Mouse (Mus musculus) MEL (cell line): ENCODE measurements around the gene Tnfrsf25. TPM values are rescaled to one million over a fixed set of nuclear protein-coding genes. Genes with fewer than 3 reads are reported as not detected.
A peak's percentile ranks its signal among the peaks of the same experiment; 100 is the strongest.

Source experiments
- DNase-seq: peaks from one replicate; pipeline ENCODE4 v3.0.0; 2011; ENCODE audit warnings: low read depth, low spot score
- H3K27ac ChIP-seq: 2 replicates; pipeline ENCODE4 v1.5.1; 2012; ENCODE audit warnings: low read depth, mild to moderate bottlenecking, control low read depth, low read length, moderate library complexity; ENCODE audit not compliant: control insufficient read depth
- H3K27me3 ChIP-seq, 2 experiments: fragments of 150-350 bp in 1 of 2; sonication (generic) in 1 of 2; 2 replicates each; pipeline ENCODE4 v1.6.1; 2012; ENCODE audit warnings: low read length in 2 of 2, mild to moderate bottlenecking in 2 of 2, improper control_type of control experiment in 1 of 2, moderate library complexity in 1 of 2; ENCODE audit not compliant: insufficient read depth in 2 of 2, control insufficient read depth in 1 of 2
- H3K36me3 ChIP-seq, 2 experiments: 2 replicates each; pipeline ENCODE4 v1.6.1; 2012 to 2014; ENCODE audit warnings: low read length in 2 of 2, improper control_type of control experiment in 1 of 2, inconsistent platforms in 1 of 2, mild to moderate bottlenecking in 1 of 2; ENCODE audit not compliant: insufficient read depth in 2 of 2, control insufficient read depth in 1 of 2
- H3K4me1 ChIP-seq, 2 experiments: fragments of 150-350 bp in 1 of 2; sonication (generic) in 1 of 2; 2 replicates each; pipeline ENCODE4 v1.6.1; 2012; ENCODE audit warnings: low read length in 2 of 2, improper control_type of control experiment in 1 of 2, mild to moderate bottlenecking in 1 of 2; ENCODE audit not compliant: insufficient read depth in 2 of 2, control insufficient read depth in 1 of 2
- H3K4me3 ChIP-seq, 2 experiments: fragments of 150-350 bp in 1 of 2; sonication (generic) in 1 of 2; 2 replicates each; pipeline ENCODE4 v1.5.1; 2012; ENCODE audit warnings: low read depth in 2 of 2, low read length in 2 of 2, mild to moderate bottlenecking in 2 of 2, moderate library complexity in 2 of 2, control low read depth in 1 of 2, improper control_type of control experiment in 1 of 2; ENCODE audit not compliant: control insufficient read depth in 1 of 2, insufficient read depth in 1 of 2
- H3K79me2 ChIP-seq: 2 replicates; pipeline ENCODE4 v1.6.1; 2012; ENCODE audit warnings: mild to moderate bottlenecking, low read length, moderate library complexity; ENCODE audit not compliant: control insufficient read depth, poor library complexity, insufficient read depth
- H3K9ac ChIP-seq: 2 replicates; pipeline ENCODE4 v1.6.1; 2012; ENCODE audit warnings: low read depth, mild to moderate bottlenecking, control low read depth, low read length, moderate library complexity; ENCODE audit not compliant: control insufficient read depth, poor library complexity, severe bottlenecking
- H3K9me3 ChIP-seq: fragments of 150-350 bp; sonication (generic); replicated peaks from 2 replicates; pipeline ENCODE4 v1.6.1; 2012; ENCODE audit warnings: mild to moderate bottlenecking, low read length, improper control_type of control experiment, moderate library complexity; ENCODE audit not compliant: insufficient read depth
- BHLHE40 ChIP-seq: IDR thresholded peaks from 2 replicates; pipeline ENCODE4 v1.6.1; 2012; ENCODE audit warnings: low read depth, mild to moderate bottlenecking, inconsistent platforms, low read length, improper control_type of control experiment, borderline replicate concordance
- CHD2 ChIP-seq: IDR thresholded peaks from 2 replicates; pipeline ENCODE4 v1.6.1; 2011; ENCODE audit warnings: low read length, improper control_type of control experiment
- CTCF ChIP-seq, 3 experiments: IDR thresholded peaks in 2 of 3; conservative IDR thresholded peaks in 1 of 3; 2 replicates each; pipeline ENCODE4 v1.5.1; 2011 to 2012; ENCODE audit warnings: low read length in 3 of 3, low read depth in 2 of 3, mild to moderate bottlenecking in 2 of 3, improper control_type of control experiment in 1 of 3, inconsistent platforms in 1 of 3, mixed read lengths in 1 of 3, moderate library complexity in 1 of 3; ENCODE audit not compliant: control insufficient read depth in 1 of 3, insufficient read depth in 1 of 3, poor library complexity in 1 of 3, severe bottlenecking in 1 of 3
- E2F4 ChIP-seq: IDR thresholded peaks from 2 replicates; pipeline ENCODE4 v1.6.1; 2011; ENCODE audit warnings: low read depth, low read length, improper control_type of control experiment, borderline replicate concordance
- ELF1 ChIP-seq: IDR thresholded peaks from 2 replicates; pipeline ENCODE4 v1.6.1; 2014; ENCODE audit warnings: low read depth, mild to moderate bottlenecking, inconsistent platforms, low read length, improper control_type of control experiment, moderate library complexity
- ETS1 ChIP-seq: IDR thresholded peaks from 2 replicates; pipeline ENCODE4 v1.6.1; 2012; ENCODE audit warnings: low read depth, mild to moderate bottlenecking, inconsistent platforms, low read length, improper control_type of control experiment, moderate library complexity
- HCFC1 ChIP-seq: IDR thresholded peaks from 2 replicates; pipeline ENCODE4 v1.6.1; 2012; ENCODE audit warnings: low read depth, mild to moderate bottlenecking, inconsistent platforms, low read length, improper control_type of control experiment, moderate library complexity
- JUND ChIP-seq: IDR thresholded peaks from 2 replicates; pipeline ENCODE4 v1.6.1; 2011; ENCODE audit warnings: low read depth, mild to moderate bottlenecking, improper control_type of control experiment, low read length
- MAX ChIP-seq: IDR thresholded peaks from 2 replicates; pipeline ENCODE4 v1.6.1; 2011; ENCODE audit warnings: low read length, improper control_type of control experiment
- MAZ ChIP-seq: IDR thresholded peaks from 2 replicates; pipeline ENCODE4 v1.6.1; 2012; ENCODE audit warnings: low read depth, mild to moderate bottlenecking, inconsistent platforms, low read length, improper control_type of control experiment
- MEF2A ChIP-seq: IDR thresholded peaks from 2 replicates; pipeline ENCODE4 v1.6.1; 2014; ENCODE audit warnings: low read depth, mild to moderate bottlenecking, inconsistent platforms, low read length, improper control_type of control experiment; ENCODE audit not compliant: poor library complexity, insufficient replicate concordance, severe bottlenecking; ENCODE audit errors: extremely low read depth
- MYC ChIP-seq: IDR thresholded peaks from 2 replicates; pipeline ENCODE4 v1.6.1; 2011; ENCODE audit warnings: low read depth, mild to moderate bottlenecking, low read length, improper control_type of control experiment, moderate library complexity
- POLR2A ChIP-seq, 2 experiments: IDR thresholded peaks; 2 replicates each; pipeline ENCODE4 v1.6.1; 2011 to 2012; ENCODE audit warnings: low read length in 2 of 2, mild to moderate bottlenecking in 2 of 2, control low read depth in 1 of 2, improper control_type of control experiment in 1 of 2, low read depth in 1 of 2, moderate library complexity in 1 of 2; ENCODE audit not compliant: control insufficient read depth in 1 of 2, insufficient read depth in 1 of 2, poor library complexity in 1 of 2
- POLR2AphosphoS2 ChIP-seq: IDR thresholded peaks from 2 replicates; pipeline ENCODE4 v1.6.1; 2011; ENCODE audit warnings: low read length, improper control_type of control experiment
- SMC3 ChIP-seq: IDR thresholded peaks from 2 replicates; pipeline ENCODE4 v1.6.1; 2011; ENCODE audit warnings: low read depth, low read length, improper control_type of control experiment
- TBP ChIP-seq: IDR thresholded peaks from 2 replicates; pipeline ENCODE4 v1.8.0; 2011; ENCODE audit warnings: low read depth, low read length, improper control_type of control experiment
- TCF12 ChIP-seq: IDR thresholded peaks from 2 replicates; pipeline ENCODE4 v1.6.1; 2014; ENCODE audit warnings: low read depth, mild to moderate bottlenecking, inconsistent platforms, low read length, improper control_type of control experiment, moderate library complexity
- UBTF ChIP-seq: IDR thresholded peaks from 2 replicates; pipeline ENCODE4 v1.6.1; 2012; ENCODE audit warnings: low read depth, mild to moderate bottlenecking, inconsistent platforms, low read length, improper control_type of control experiment, moderate library complexity, borderline replicate concordance; ENCODE audit not compliant: insufficient read depth
- USF2 ChIP-seq, 2 experiments: IDR thresholded peaks; 2 replicates each; pipeline ENCODE4 v1.6.1; 2011 to 2012; ENCODE audit warnings: improper control_type of control experiment in 2 of 2, low read length in 2 of 2, borderline replicate concordance in 1 of 2, inconsistent platforms in 1 of 2, low read depth in 1 of 2, mild to moderate bottlenecking in 1 of 2; ENCODE audit not compliant: insufficient read depth in 1 of 2
- ZC3H11A ChIP-seq: IDR thresholded peaks from 2 replicates; pipeline ENCODE4 v1.6.1; 2012; ENCODE audit warnings: low read depth, mild to moderate bottlenecking, inconsistent platforms, low read length, improper control_type of control experiment
- ZMIZ1 ChIP-seq: IDR thresholded peaks from 2 replicates; pipeline ENCODE4 v1.6.1; 2012; ENCODE audit warnings: low read depth, mild to moderate bottlenecking, inconsistent platforms, low read length, improper control_type of control experiment, moderate library complexity
- ZNF384 ChIP-seq: IDR thresholded peaks from 2 replicates; pipeline ENCODE4 v1.6.1; 2012; ENCODE audit warnings: low read depth, mild to moderate bottlenecking, inconsistent platforms, low read length, improper control_type of control experiment
- polyA plus RNA-seq, 2 experiments: library from polyadenylated mRNA; stranded (reverse) in 1 of 2; unstranded in 1 of 2; fragments of >175 nt in 1 of 2; fragments of >200 nt in 1 of 2; gene quantifications; 2 replicates each; pipeline versions ENCODE4 v1.2.1 to v1.2.4; 2012; ENCODE audit warnings: low replicate concordance in 2 of 2, low read depth in 1 of 2; ENCODE audit not compliant: insufficient read length in 2 of 2, insufficient read depth in 1 of 2, missing spikeins in 1 of 2
- total RNA-seq: library from RNA; depleted of rRNA; stranded (reverse); fragments of 300-350 nt; gene quantifications from 2 replicates; pipeline ENCODE4 v1.2.3, GENCODE M21; 2012

The Tnfrsf25 gene
- total and polyA plus RNA-seq, 3 experiments, result 0.97 to 1.1 TPM; not detected in 1

GRCm38 (mm10) chr4:152119396-152120292 lies 3.9 kb downstream of the Tnfrsf25 start:
- no peaks in the 10 kb centered on the region for H3K4me1 ChIP-seq
- H3K79me2 ChIP-seq, result no peaks in the 10 kb centered on the region
- DNase-seq, result no peak
- no peak overlapping the region for H3K27ac ChIP-seq
- H3K27me3 ChIP-seq, result no peaks in the 10 kb centered on the region
- H3K9ac ChIP-seq, result no peak overlapping the region
- no peaks in the 10 kb centered on the region for H3K9me3 ChIP-seq
- H3K36me3 ChIP-seq, result no peaks in the 10 kb centered on the region
- TF ChIP-seq USF2 (IDR thresholded peaks at IDR 0.05; ENCODE audit: borderline replicate concordance in 1 of 2, insufficient read depth in 1 of 2, low read depth in 1 of 2, low read length in 2 of 2) (no peak), CTCF (IDR thresholded peaks at IDR 0.05 in 2 of 3, conservative IDR thresholded peaks at IDR 0.05 in 1 of 3; ENCODE audit: control insufficient read depth in 1 of 3, insufficient read depth in 1 of 3, low read depth in 2 of 3, low read length in 3 of 3, poor library complexity in 1 of 3, severe bottlenecking in 1 of 3) (peak; percentile 32 to 57 (median 33); a peak in 5 of 6 replicates), ZC3H11A (no peak), UBTF (no peak), ZMIZ1 (no peak)
- TF ChIP-seq, all 39 proteins: peak for 1
- H3K4me3 ChIP-seq, result no peak overlapping the region

- Histone ChIP-seq H3K9me3 (no peaks in the 10 kb centered on the region), H3K27me3 (no peaks in the 10 kb centered on the region)
- DNase-seq, result no peak
Measured at GRCm38 (mm10) chr4:152120311-152121182, 4.8 kb downstream of the Tnfrsf25 start.

GRCm38 (mm10) chr4:152121183-152121505 lies 5.4 kb downstream of the Tnfrsf25 start:
- TF ChIP-seq POLR2A (IDR thresholded peaks at IDR 0.05; ENCODE audit: control insufficient read depth in 1 of 2, insufficient read depth in 1 of 2, low read depth in 1 of 2, low read length in 2 of 2, poor library complexity in 1 of 2) (no peak), ELF1 (no peak), E2F4 (no peak), HCFC1 (no peak), ETS1 (no peak), SMC3 (no peak), TBP (no peak), POLR2AphosphoS2 (no peak), ZC3H11A (no peak), MAX (no peak), BHLHE40 (no peak)

More at GRCm38 (mm10) chr4:152120311-152121182, 4.8 kb downstream of the Tnfrsf25 start:
- TF ChIP-seq BHLHE40 (no peak), JUND (no peak), ZNF384 (no peak), MYC (no peak), MAZ (no peak), TCF12 (no peak), CHD2 (no peak), MEF2A (no peak), TBP (no peak), E2F4 (no peak)
- Histone ChIP-seq H3K4me1 (no peaks in the 10 kb centered on the region), H3K79me2 (no peaks in the 10 kb centered on the region), H3K4me3 (no peak overlapping the region), H3K36me3 (no peaks in the 10 kb centered on the region), H3K27ac (no peak overlapping the region), H3K9ac (no peak overlapping the region)

More at GRCm38 (mm10) chr4:152121183-152121505, 5.4 kb downstream of the Tnfrsf25 start:
- Histone ChIP-seq H3K4me3 (no peak overlapping the region), H3K36me3 (no peaks in the 10 kb centered on the region), H3K4me1 (no peaks in the 10 kb centered on the region), H3K27me3 (no peaks in the 10 kb centered on the region), H3K79me2 (no peaks in the 10 kb centered on the region), H3K27ac (no peak overlapping the region), H3K9me3 (no peaks in the 10 kb centered on the region), H3K9ac (no peak overlapping the region)
- no peak for DNase-seq
